Mouse (Mus musculus) frontal cortex, postnatal 25 days (tissue): Measurements from ENCODE around the gene Aff3.
A peak's percentile ranks its signal among the peaks of the same experiment; 100 is the strongest.
"Not testable (repeated sequence)": the region's sequence is repeated elsewhere in the genome, so short reads cannot be mapped to it uniquely, and the experiment has no call there.

Source experiments
- DNase-seq, 2 experiments: peaks; one replicate each; pipeline ENCODE4 v3.0.0; 2022; ENCODE audit warnings: low spot score in 2 of 2

Gene Aff3

GRCm38 (mm10) chr1:38439751-38440470 is 224.8 kb downstream of the Aff3 start:
- DNase-seq, result no peak

- peak; percentile 45 to 58 for DNase-seq
Observed at GRCm38 (mm10) chr1:38438447-38438846, 226.3 kb downstream of the Aff3 start.

GRCm38 (mm10) chr1:38437671-38438070 is 227.1 kb downstream of the Aff3 start:
- no peak for DNase-seq

GRCm38 (mm10) chr1:38436471-38437340 is 228.0 kb downstream of the Aff3 start:
- DNase-seq, result no peak

- DNase-seq, result not testable (repeated sequence)
Observed at GRCm38 (mm10) chr1:38430311-38430710, 234.4 kb downstream of the Aff3 start.

GRCm38 (mm10) chr1:38428708-38429683 is 235.8 kb downstream of the Aff3 start:
- no peak for DNase-seq

GRCm38 (mm10) chr1:38422921-38423320 is 241.8 kb downstream of the Aff3 start:
- no peak for DNase-seq

- no peak for DNase-seq
Observed at GRCm38 (mm10) chr1:38419331-38419730, 245.4 kb downstream of the Aff3 start.

- no peak for DNase-seq
Observed at GRCm38 (mm10) chr1:38418181-38419032, 246.3 kb downstream of the Aff3 start.

- DNase-seq, result no peak
Observed at GRCm38 (mm10) chr1:38417196-38417595, 247.6 kb downstream of the Aff3 start.

- no peak for DNase-seq
Observed at GRCm38 (mm10) chr1:38415511-38415910, 249.2 kb downstream of the Aff3 start.

- no peak for DNase-seq
Observed at GRCm38 (mm10) chr1:38411106-38411505, 253.6 kb downstream of the Aff3 start.

GRCm38 (mm10) chr1:38410457-38410856 is 254.3 kb downstream of the Aff3 start:
- DNase-seq, result no peak

- DNase-seq, result no peak
Observed at GRCm38 (mm10) chr1:38408241-38408640, 256.5 kb downstream of the Aff3 start.

- DNase-seq, result no peak
Observed at GRCm38 (mm10) chr1:38403781-38404180, 261.0 kb downstream of the Aff3 start.

- no peak for DNase-seq
Observed at GRCm38 (mm10) chr1:38401856-38402255, 262.9 kb downstream of the Aff3 start.

- no peak for DNase-seq
Observed at GRCm38 (mm10) chr1:38399269-38399668, 265.5 kb downstream of the Aff3 start.

- DNase-seq, result no peak
Observed at GRCm38 (mm10) chr1:38398566-38398965, 266.2 kb downstream of the Aff3 start.

- DNase-seq, result no peak
Observed at GRCm38 (mm10) chr1:38395194-38395681, 269.5 kb downstream of the Aff3 start.

GRCm38 (mm10) chr1:38394493-38394892 is 270.3 kb downstream of the Aff3 start:
- no peak for DNase-seq

- DNase-seq, result peak in 1 of 2 experiments; percentile 18
Observed at GRCm38 (mm10) chr1:38393516-38393915, 271.2 kb downstream of the Aff3 start.
